Mouse (Mus musculus): ENCODE results near the gene Col6a1.
A peak's percentile ranks its signal among the peaks of the same experiment; 100 is the strongest.
"Not testable (repeated sequence)": the region's sequence is repeated elsewhere in the genome, so short reads cannot be mapped to it uniquely, and the experiment has no call there.

Gene Col6a1

GRCm38 (mm10) chr10:76725682-76726285, at the start of gene Col6a1:
Gene Col6a1, minus strand, starts transcription at chr10:76726168.
- no peak for ATAC-seq (ENCODE audit: insufficient number of reproducible peaks, low FRiP score, low TSS enrichment)

- no peak for ATAC-seq (ENCODE audit: insufficient number of reproducible peaks, low FRiP score, low TSS enrichment)
Observed at GRCm38 (mm10) chr10:76771624-76772023, 45.7 kb upstream of the Col6a1 start.

GRCm38 (mm10) chr10:76771086-76771485, 45.1 kb upstream of the Col6a1 start:
- no peak for ATAC-seq (ENCODE audit: insufficient number of reproducible peaks, low FRiP score, low TSS enrichment)

DNA sequence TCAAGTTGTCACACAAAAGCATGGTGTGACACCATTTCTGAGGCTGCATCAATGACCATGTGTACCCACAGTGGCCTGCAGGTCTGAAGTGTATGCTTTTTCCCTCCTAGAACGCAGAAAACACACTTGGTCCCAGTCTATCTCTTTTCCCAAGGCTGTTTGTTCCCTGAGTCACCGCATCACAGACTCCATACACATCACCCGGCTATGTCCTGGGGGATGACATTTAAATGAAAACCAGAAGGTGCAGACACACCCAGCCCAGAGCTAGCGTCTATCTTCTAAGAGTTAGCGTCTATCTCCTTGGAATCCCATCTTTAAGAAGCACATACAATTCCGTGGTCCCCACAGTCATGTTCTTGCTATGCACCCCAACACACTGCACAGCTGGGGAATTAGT, 43.6 kb upstream of the Col6a1 start:
- no peak for ATAC-seq (ENCODE audit: insufficient number of reproducible peaks, low FRiP score, low TSS enrichment)

GRCm38 (mm10) chr10:76766196-76766595, 40.2 kb upstream of the Col6a1 start:
- ATAC-seq (ENCODE audit: insufficient number of reproducible peaks, low FRiP score, low TSS enrichment): no peak

- no peak for ATAC-seq (ENCODE audit: insufficient number of reproducible peaks, low FRiP score, low TSS enrichment)
Observed at GRCm38 (mm10) chr10:76764927-76765326, 39.0 kb upstream of the Col6a1 start.

GRCm38 (mm10) chr10:76763016-76763415, 37.0 kb upstream of the Col6a1 start:
- no peak for ATAC-seq (ENCODE audit: insufficient number of reproducible peaks, low FRiP score, low TSS enrichment)

- ATAC-seq (ENCODE audit: insufficient number of reproducible peaks, low FRiP score, low TSS enrichment): no peak
Observed at GRCm38 (mm10) chr10:76762411-76762810, 36.4 kb upstream of the Col6a1 start.

DNA sequence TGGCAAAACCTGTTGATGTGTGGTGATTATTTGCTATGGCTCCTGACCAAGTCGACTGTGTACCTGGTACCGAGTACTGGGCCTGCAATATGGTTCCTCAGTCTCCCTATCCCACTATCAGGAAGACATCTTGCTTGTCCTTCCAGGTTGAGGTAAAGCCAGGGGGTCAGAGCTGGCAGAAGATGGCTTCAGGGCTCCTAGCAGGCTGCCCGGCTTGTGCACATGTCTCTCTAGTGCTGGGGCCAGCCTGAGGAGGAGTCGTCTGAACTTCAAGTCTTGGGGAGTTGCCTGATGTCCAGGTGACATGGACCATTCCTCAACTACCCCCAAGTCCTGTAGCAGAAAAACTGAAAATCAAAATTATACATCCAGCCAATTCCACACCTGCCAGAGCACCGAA, 33.9 kb upstream of the Col6a1 start:
- ATAC-seq (ENCODE audit: insufficient number of reproducible peaks, low FRiP score, low TSS enrichment): no peak

DNA sequence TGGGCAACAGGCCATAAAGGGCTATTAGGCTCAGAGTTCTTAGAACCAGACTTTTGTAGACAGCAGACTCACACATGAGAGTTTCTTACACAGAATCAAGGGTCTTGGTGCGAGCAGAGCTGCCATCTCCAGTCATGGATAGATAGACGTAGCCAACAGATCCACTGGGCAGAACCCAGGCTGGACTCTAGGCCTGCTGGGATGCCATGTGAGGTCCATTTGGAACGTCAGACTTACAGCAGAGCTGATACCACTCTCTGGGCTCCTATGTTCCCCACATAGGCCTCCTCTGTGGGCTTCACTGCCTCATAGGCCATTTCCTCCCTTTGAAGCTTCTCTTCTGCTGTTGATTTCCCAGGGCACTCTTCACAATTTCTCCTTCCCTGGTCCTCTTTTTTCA, 27.7 kb upstream of the Col6a1 start:
- ATAC-seq (ENCODE audit: insufficient number of reproducible peaks, low FRiP score, low TSS enrichment): no peak

- ATAC-seq (ENCODE audit: insufficient number of reproducible peaks, low FRiP score, low TSS enrichment): not testable (repeated sequence)
Observed at GRCm38 (mm10) chr10:76744267-76744666, 18.3 kb upstream of the Col6a1 start.

DNA sequence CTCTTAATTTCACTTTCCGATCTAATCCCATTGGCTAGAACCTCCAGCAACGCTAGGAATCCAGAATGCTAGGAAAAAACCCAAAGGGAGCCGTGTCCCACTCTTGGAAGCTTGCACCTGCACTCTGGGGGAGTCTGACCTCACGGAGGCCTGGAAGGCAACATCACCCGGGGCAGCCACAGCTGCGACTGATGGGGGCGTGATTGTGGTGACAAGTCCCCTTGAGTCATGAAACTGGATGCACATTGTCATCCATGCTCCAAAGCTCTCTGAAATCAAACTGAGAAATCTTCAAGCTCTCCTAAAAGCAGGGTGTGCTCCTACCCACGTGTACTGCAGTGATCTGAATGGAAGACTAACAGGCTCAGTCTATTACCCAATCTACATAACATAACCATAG, 10.8 kb upstream of the Col6a1 start:
- ATAC-seq (ENCODE audit: insufficient number of reproducible peaks, low FRiP score, low TSS enrichment): no peak

- peak; percentile 57 for ATAC-seq (ENCODE audit: insufficient number of reproducible peaks, low FRiP score, low TSS enrichment)
Observed at GRCm38 (mm10) chr10:76734979-76735378, 9.0 kb upstream of the Col6a1 start.

GRCm38 (mm10) chr10:76733677-76734068, 7.7 kb upstream of the Col6a1 start:
- no peak for ATAC-seq (ENCODE audit: insufficient number of reproducible peaks, low FRiP score, low TSS enrichment)

DNA sequence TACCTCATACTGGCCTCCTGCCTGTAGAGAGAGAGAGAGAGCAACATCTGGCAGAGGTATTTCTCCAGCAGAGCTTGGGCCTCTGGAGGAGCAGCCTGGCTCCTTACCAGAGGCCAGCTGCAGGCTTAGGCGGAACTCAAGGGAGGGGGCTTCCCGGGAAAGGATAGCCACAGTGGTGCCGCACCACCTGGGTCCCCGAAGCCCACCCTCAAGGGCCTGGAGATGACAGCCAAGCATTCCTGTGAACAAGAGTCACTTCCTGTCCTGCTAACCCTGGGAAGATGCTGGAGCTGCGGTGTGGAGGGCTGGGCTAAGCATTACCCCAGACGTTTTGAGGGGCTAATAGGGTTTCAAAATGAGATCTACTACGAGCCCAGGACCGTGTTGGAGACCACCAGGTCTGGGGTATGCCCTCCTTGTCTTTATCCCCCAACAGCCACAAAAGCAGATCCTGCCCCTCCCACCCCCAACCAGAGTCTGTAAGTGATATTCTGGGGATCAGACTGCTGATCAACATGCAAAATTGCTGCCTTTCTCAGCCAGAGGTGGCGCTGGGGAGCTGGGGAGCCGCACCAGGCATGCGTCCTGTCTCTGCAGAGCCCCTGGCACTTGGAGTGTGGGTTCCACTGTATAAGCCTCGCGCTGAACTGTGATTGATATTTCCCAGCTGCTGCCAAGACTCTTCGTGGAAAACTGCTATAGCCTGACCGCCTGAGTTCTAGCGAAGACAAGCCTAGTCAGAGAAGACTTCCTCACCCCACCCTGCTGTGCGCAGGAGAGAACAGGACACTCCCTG, 7.1 kb upstream of the Col6a1 start:
- ATAC-seq (ENCODE audit: insufficient number of reproducible peaks, low FRiP score, low TSS enrichment): no peak

DNA sequence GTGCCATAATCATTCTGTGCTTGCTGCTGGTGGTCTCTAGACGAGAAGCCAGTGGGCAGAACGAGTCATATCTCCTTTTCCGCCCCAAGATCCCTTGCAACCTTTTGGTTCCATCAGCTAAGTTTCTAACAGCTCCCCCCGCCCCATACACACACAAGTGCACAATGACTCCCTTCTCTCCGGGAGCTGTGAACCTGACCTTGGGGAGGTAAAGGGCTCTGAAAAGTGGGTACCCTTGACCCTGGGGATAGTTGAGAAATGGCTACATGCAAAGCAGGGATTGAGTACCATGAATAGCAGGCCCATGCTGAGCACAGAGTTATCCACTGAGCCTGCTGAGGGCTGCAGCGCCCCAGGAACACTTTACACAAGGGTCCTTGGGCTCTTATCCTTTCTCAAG, 6.4 kb upstream of the Col6a1 start:
- ATAC-seq (ENCODE audit: insufficient number of reproducible peaks, low FRiP score, low TSS enrichment): no peak

DNA sequence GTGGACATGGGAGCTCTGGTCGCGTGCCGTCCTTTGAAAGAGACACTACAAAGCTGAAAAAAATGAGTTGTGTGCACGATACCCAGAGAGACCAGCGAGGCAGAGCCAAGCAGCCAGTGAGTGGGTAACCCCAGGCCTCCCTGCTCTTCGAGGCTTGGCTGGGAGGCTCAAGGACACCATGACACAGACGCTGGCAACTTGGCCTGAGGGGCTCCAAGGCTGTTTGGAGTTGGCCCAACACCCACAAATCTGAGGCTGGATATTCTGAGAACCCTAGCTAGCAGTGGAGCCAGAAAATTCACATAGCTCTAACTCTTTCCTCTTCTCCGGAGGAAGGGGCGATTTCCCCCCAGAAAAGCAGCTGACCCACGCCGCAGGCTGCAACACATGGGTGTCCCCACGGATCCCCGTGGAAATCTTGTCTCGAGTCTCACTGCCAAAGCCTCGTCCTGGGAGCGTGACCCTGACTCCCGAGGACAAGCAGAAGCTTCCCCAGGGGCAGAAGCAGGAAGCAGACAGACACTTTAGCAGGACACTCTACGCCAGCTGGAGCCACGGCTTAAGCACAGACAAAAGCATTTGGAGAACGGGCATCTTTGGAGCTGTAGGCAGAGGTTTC, 5.8 kb upstream of the Col6a1 start:
- ATAC-seq (ENCODE audit: insufficient number of reproducible peaks, low FRiP score, low TSS enrichment): no peak

DNA sequence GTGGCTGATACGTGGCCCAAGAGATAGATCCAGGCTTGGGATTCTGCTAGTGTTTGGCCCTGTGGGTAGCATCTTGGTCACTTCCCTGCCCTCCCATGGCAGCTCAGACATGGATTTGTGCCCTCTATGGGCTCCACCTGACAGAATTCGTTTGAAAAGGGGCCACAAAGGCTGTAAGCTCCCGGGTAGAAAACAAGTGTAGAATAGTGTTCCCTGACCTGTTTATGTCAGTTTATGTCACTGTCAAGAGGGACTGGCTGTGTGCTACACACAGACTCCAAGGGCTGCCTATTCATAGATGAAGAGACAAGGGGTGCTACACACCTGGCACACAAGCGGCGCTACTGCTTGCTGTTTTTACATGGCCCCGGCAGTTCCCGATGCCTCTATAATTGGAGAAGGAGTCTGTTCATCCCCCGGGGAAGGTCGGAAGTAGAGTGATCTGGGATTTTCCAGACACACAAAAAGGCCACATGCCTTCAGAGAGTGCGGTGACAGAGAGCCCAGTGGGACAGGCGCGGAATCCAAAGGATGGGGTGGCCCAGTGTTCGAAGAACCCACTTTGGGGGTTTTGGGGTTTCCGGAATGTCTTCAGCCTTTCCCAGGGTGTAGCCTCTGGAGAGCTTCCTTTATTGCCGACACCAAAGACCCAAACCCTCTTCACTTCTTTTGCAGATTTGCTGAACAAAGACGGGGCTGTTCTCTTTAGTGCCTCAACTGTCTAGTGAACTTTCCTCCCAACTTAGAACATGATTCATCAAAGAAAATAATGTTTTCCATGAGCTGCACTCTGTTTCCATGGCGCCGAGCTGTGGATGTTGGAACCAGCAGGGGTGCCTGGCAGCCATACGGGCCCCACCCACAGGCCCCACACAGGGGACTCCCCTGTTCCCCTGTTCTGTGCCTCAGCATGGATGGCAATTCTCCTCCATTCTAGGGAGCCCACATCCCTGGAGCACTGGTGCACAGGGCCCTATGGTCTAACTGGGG, 4.0 kb upstream of the Col6a1 start:
- ATAC-seq (ENCODE audit: insufficient number of reproducible peaks, low FRiP score, low TSS enrichment): no peak

GRCm38 (mm10) chr10:76728369-76728768, 2.4 kb upstream of the Col6a1 start:
- no peak for ATAC-seq (ENCODE audit: insufficient number of reproducible peaks, low FRiP score, low TSS enrichment)

DNA sequence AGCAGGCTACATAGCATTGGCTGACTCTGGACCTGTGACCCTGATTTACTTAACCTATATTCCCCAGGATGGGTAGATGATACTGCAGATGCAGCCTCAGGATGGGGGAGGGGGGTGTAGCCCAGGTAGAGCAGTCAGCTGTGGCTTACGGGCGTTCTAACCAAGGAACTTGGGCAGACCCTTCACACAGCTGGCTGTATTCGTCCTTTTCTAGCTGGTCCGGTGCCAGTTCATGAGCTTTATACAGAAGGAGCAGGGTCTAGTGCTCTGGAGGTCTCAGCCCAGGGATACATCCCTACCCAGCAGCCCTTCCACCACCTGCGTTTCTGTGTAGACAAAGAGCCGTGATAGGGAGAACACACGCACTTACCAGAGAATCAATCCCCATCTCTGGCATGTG, 1.3 kb upstream of the Col6a1 start:
- ATAC-seq (ENCODE audit: insufficient number of reproducible peaks, low FRiP score, low TSS enrichment): no peak
